Mouse (Mus musculus) liver, embryonic 14.5 days (tissue): ENCODE results near the gene Rps16.

ENCODE experiments used
- CTCF ChIP-seq: IDR thresholded peaks from 2 replicates; pipeline ENCODE4 v1.5.1; 2016; ENCODE audit warnings: antibody characterized with exemption, low read depth, control low read depth
- EP300 ChIP-seq: IDR thresholded peaks from 2 replicates; pipeline ENCODE4 v1.6.1; 2016; ENCODE audit warnings: antibody characterized with exemption, low read depth

DNA sequence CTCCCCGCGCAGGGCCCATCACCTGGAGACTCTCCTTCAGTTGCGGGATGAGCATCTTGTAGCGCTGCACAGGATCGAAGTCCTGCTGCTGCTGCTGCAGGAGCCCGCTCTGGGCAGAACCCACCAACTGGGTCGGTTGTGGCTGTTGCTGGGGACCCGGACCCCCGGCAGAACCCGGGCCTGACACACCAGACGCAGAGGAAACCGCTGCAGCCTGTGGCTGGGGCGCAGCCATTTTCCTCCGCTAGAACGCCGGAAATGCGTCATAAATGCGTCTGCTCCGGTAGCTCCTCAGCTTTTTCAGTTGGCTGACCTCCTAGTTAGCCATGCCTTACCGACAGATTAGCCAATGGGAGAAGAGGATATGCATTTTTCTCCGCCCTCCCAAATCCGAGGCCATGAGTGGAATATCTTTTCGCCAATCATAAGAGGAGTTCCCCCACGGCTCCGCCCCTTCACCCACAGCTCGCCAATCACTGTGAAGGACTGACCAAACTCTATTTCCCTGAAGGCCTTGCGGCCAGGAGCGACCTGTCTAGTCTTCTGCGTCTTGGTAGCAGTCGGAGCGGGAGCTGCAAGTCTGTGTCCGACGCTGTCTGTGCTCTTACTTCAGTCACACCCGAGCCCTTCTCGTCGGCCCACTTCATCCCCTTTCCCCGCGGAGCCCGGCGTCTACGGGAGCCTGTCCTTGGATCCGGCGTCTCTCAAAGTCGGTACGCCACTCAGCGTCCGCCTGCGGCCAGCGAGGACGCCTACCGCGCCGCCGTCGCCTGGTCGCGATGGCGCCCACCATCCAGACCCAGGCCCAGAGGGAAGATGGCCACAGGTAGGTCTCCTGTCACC, 42.2 kb downstream of the Rps16 start, which contains the start of the genes Med29 and Paf1:
- TF ChIP-seq CTCF: no peak
- no peak; the same call in 1 of the 2 replicates for TF ChIP-seq EP300
